Mouse (Mus musculus): ENCODE measurements around the gene Avpi1.

The Avpi1 gene

DNA sequence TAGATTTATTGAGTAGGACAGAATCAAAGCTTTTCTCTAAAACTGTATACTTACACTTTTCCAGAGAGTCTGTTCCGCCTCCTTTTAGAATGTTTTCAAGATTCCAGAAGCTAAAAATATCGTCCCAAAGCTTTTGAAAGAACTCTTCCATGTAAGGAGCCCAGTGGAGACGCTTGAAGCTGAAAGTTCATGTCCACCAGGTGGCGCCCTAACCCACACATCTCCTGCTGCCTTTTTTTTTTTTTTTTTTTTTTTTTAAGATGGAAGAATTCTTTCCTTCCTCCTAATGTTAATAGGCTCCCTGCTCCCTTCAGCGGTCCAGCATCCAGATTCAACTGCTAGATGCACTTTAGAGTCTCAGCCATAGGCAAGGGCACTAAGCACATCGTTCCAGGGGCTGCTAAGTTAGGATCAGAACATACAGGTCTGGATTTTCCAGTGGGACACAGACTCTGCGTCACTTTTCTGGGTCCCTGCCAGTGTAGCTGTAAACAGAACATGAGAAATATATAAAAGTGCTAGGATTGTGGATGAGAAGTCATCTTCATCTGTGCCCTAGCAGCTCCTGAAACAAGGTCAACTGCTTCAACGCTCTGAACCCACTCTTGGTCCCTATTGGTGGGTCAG, 15.8 kb upstream of the Avpi1 start:
- DNase-seq: peak; percentile 89 to 90

DNA sequence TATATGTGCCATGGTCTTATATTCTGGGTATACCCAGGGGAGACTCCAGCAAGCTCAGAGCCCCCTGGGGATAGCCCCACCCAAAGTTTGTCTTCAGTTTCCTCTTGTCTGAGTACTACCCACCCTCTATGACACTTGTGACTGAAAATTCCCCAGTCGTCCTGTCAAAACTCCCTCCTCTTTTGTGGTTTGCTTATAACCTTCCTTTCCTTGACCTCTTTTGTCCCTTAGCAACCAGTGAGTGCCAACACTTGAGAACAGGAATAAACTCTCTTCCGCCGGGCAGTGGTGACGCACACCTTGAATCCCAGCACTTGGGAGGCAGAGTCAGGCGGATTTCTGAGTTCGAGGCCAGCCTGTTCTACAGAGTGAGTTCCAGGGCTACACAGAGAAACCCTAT, 15.2 kb upstream of the Avpi1 start:
- peak in 1 of 2 experiments; percentile 51 for DNase-seq

DNA sequence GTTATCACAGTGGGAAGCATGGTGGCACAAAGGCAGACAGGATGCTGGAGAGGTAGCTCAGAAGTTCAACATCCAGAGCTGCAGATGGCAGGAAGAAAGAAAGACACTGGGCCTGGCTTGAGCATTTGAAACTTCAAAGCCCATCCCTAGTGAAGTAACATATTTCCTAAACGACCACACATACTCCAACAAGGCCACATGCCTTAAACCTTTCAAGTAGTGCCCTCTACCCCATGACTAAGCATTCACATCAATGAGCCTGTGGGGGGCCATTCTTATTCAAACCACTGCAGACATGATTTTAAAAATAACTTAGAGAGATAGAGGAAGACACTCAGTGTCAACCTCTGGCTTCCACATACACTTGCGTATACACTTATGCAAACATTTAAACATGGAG, 13.9 kb upstream of the Avpi1 start:
- DNase-seq: no peak

DNA sequence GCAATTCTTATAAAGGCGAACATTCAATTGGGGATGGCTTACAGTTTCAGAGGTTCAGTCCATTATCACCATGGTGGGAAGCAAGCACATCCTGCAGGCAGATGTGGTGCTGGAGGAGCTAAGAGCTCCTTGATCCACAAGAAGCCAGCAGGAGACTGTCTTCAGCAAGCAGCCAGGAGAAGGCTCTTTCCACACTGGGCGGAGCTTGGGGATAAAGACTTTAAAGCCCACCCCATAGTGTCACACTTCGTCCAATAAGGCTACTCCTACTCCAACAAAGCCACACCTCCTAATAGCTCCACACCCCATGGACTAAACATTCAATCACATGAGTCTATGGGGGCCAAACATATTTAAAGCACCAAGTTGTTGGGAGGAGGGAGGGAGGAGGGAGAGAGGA, 13.1 kb upstream of the Avpi1 start:
- no peak for DNase-seq

DNA sequence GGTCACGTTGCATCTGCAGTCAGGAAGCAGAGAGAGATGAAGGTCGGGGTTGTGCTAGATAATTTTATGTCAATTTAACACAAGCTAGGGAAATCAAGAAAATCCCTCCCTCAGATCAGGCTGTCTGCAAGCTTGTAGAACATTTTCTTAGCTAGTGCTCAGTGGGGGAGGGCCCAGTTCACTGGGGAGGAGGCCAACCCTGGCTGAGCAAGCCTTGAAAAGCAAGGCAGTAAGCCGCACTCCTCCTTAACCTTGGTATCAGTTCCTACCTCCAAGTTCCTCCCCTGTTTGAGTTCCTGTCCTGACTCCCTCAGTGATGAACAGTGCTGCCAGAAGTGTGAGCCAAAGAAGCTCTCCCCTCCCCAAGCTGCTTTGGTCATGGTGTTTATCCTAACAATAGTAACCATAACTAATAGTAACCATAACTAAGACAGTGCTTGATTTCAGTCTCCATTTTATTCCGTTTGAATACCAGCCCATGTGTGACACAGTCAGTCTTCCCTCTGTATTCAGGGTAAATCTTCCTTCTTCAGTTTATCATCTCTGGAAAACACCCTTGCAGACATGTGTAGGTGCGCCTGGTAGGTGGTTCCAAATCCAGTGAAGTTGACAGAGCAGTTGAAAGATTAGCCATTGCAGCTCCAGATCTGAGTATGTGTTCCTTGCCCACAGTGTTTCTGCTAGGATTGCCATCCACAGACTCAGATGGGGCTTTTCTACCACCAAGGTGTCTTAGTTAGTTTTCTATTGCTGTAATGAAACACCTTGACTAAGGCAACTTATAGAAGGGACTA, 11.1 kb upstream of the Avpi1 start:
- DNase-seq: no peak

DNA sequence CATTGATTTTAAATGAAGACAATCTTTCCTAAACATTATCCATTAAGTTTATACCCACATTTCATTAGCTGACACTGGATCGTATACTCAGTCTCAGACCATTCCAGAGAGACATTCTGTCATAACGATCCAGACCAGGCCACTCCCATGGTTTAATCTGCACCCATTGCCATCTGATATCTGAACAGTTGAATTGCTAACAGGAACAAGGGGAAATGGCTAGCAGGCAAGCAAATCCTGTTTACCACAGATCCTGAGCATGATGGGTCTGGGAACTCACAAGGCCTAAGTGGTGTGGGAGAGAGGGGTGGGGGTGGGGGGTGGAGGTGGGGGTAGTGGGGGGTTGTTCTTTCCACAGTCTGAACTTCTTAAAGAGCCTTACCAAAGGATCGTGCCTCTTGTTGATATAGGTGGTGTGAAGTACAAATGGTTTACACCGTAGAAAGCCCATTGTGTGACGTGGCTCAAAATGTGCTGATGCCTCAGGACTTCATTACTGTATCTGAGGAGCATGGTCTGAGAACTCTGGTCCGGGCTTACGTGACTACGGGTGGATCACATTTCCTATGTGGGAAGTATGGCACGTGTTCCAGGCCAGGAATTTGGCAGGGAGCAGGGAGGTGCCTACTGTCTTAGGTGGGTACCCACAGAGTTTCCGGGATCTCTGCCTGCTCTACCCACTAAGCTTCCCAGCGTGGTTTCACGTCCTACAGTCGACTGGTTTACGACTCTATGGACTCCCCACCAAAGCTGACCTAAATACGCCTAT, 9.8 kb upstream of the Avpi1 start:
- no peak for DNase-seq

DNA sequence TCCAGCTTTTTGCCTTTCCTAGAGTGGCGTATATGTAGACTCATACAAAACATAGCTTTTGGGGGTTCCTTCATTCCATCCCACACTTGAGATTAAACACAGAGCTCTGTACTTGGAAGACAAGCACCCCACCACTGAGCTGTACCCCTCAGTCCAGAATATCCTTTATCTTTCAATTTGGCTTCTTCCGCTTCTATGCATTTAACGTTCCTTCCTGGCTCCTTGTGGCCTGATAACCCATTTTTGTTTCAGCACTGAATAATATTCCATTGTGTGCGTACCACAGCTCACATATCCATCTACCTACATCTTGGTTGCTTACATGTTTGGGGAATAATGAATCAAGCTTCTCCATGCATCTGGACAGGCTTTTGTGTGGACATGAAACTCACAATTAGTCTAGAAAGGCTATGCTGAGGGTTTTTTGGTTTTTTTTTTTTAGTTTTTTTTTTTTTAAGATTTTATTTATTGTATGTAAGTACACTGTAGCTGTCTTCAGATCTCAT, 8.4 kb upstream of the Avpi1 start:
- no peak for DNase-seq

DNA sequence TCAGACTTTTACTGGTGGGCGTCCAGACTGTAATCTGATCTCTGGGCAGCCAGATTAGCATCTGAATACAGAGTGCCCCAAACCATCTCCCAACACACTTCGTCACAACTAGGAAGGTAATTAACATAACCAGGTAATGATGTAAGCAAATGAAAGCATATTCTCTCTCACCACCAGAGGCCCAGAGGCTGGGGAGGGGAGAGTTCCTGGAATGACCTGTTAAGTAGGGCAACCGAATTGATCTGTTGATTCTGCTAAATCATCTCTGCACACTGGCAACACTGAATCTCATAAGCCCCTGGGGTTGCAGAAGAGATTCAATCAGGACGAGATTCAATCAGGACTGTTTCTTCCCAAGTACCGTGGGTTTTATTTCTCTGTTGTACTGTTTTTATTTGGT, 7.3 kb upstream of the Avpi1 start:
- DNase-seq: no peak

DNA sequence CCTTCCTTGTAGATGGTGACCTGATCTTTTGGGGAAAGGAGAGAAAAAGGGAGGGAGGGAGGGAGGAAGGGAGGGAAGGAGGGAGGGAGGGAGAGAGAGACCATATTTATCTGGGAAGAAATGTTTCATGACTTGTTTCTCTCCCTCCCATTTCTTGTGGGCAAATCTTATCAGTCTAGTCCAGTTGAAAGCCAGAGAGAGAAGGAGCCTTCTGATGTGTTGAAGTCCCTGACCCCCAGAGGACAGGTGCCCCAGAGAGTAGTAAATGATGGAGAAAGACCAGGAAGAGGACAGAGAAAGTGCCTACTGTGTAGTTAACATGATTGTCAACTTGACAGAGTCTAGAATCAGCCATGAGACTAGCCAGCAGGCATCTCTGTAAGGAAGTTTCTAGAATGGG, 6.2 kb upstream of the Avpi1 start:
- no peak for DNase-seq

DNA sequence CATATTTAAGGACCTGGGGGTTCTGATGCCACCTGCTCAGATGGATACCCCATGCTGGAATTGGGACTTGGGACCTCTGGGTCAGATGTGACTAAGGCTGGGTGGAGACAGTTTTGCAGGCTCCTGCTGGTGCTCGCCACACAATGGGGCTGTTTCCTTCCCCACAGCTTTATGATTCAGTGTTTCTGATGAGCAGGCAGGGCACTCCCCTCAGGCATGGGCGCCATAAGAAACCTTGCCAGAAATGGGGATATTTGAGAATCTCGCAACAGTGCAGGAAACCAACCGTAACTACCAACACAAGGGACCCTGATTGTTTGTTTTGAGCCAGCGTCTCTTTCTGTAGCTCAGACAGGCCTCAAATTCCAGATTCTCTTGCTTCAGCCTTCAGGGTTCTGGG, 2.2 kb upstream of the Avpi1 start:
- DNase-seq: peak in 1 of 2 experiments; percentile 41

DNA sequence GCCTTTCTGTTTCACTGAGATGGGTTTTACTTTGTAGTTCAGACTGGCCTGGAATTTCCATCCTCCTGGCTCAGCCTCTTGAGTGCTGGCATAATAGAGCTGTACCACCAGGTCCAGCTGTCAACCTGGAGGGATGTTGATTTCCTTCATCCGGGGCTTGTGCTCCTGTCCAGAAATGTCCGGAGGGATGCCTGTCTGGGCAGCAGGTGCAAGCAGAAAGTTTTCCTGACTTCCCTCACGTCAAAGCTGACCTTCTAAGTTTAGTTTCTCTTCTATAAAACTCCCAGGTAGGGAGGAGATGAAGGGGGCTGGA, 1.4 kb upstream of the Avpi1 start:
- no peak for DNase-seq

DNA sequence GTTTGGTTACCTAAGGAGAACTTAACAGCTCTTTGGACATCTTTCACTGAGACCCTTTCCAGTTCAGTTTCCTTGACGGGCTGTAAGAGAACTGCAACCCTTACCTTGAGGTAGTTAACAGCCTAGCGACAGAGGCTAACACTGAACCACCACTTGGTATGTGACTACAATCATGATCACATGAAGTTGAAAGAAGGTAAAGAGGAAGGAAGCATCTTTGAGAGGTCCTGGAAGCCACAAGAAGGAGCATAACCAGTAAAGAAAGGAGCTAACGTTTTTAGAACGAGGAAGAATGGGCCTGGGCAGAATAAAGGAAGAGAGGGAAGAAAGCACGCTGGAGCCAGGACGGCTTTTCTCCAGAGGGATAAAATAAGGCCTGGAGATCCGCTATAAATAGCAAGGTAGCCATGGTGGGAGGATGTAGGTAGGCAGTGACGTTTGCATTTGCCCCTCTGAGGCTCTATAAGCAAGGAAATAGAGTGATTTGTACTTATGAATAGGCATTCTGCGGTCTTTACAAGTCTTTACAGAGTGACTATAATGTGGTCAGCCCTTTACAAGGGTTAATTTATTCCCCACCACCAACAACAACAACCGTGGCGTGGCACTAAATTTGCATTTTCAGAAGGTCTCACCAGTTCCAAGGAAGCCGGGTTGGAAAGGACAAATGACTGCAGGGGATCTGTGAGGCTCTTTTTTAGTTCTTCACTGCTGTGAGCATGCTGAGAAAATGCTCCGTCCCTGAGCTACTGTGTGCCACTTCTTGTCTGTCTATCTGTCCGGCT, 842 bp upstream of the Avpi1 start:
- no peak for DNase-seq

DNA sequence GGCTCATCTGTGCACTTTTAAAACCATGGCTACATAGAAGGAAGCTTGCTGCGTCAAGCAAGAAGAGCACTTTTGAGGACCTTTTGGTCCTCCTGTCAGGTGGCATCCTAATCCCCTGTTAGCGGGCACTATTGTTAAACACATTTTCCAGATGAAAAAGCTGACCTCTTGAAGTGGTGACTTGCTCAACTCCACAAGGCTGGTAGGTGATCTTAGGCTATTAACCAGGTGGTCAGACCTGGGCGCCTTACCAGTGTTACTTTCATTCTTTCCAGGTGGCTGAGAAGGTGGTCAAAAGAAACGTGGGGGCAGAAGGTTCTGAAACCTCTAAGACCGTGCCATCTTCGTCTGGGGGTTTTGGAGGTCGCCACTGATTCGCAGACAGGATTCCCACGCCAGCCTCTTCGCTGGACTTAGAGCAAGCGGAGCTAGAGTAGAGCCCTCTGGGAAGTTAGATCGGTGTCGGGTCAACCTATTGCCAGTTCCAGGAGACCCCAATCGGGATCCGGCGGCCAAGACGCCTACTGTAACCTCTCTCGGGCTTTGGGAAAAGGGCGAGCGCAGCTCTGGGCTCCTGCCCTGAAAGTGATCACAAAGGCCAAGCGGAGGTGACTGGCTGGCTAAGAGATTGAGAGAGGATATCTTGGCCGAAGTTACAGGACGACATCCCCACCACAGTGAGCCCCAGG, 663 bp downstream of the Avpi1 start:
- DNase-seq: no peak

DNA sequence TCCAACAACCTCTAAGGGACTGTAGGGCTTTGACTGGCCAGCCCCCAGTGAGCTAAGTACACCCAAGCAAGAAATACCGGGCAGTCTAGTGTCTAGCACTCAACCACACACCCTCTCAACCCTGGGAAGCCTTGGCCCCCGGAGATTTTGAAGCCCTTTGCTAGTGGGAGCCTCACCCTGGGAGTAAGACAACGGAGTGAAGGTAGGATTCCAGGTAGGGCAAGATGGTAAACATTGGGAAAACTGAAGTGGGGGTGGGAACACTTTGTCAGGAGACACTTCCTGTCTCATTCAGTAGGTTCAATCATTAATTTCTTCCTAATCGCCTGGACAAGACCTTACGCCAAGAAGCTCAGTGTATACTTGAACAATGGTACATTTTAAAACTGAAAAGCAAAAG, 1.8 kb downstream of the Avpi1 start:
- peak in 1 of 2 experiments; percentile 60 for DNase-seq

DNA sequence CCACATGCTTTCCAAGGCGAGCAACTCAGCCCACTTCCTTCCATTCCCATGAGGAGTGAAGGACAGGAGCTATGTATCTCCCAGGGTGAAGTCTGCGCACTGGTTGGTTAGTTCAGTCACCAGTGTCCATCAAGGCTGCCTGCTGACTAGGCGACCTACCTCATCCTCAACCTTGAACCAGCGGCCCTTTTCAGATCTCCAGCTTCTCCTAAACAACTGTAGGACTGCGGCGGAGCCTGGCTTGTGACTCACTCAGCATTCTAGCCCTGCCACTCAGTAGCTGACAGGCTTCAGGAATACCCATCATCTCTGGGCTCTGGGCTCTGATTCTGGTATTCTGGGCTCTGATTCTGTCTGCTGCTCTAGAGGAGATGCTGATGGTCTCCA, 2.6 kb downstream of the Avpi1 start:
- no peak for DNase-seq

DNA sequence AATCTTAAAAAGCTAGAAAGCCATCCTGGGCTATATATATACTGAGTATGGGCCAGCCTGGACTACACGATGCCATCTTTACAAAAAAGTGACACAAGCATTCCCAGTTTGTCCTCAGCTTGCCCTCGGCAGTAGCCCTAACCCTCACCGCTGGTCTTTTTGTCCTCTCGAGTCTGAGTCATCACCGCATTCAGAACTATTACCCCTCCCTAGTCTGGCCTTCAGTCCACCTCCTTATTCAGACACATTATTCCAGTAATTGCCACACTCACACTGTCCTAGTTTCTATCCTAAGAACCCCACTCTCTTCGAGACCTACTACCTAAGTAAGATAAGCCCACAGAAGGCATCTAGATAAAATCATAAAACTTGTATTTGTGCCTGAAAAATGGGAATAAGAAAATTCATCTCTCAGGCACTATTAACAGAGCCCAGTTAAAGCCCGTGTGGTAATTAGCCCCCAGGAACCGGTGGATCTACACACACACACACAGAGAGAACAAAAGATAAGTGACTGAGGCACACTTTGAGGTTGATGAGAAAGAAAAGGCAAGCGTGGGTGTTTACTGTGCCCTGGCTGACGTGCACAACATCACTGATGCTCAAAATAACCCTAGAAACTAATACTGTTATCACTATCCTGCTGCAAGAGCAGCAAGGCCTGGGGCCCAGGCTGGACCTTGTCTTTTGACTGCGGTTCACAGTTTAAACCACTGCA, 3.2 kb downstream of the Avpi1 start:
- no peak for DNase-seq

DNA sequence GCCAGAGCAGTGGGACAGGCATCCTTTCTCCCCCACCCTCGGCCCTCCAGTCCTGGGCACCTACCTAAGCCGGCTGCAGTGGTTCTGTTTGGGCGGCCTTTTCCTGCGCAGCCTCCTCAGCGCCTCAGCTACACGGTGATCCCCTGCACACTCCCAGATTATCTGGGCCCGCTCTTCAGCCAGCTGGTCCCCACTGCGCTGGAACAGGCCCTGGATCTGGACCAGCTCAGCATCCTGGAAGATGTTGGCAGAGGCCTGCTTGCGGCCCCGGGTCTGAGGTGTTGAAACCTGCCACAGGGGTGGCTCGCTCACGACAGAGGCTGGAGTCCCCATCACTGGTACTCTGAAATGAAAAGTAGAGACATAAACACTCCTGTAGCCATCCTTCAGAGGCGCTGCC, 4.2 kb downstream of the Avpi1 start:
- DNase-seq: no peak

DNA sequence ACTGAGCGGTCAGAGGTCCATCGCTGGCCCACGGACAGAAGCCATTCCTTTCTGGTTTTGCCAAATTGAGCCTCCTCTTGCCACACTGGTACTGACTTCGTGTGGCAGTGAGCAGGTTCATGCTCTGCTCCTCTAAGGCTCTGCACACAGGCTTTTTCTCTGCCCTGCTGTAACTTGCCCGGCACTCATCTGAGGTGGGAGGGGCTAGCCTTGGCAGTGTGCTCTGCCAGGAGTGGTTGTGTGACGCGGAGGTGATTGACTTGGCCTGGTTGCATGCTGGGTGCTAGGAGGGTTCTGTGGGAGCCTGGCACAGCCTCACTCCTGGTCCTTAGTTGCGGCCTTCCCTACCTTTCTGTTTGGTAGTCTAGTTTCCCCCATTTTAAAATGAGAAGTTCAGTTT, 8.4 kb downstream of the Avpi1 start:
- DNase-seq: no peak

DNA sequence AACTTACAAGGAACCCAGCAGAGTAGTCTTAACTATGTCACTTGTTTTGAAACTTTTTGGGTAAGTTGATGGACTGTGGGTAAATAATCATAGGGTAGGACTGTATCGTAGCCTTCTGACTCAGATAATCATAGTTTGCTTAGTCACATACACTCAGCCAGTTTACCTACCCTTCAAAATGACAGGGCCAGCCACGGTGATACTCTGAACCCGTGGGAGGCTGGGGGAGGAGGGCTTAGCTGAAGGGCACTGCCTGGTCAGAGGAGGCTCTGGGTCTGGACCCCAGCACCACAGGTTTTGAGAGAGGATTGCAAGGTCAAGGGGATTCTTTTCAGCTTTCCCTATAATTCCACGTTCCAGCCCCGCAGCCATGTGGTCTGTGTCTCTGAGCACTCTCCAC, 10.3 kb downstream of the Avpi1 start:
- DNase-seq: no peak

DNA sequence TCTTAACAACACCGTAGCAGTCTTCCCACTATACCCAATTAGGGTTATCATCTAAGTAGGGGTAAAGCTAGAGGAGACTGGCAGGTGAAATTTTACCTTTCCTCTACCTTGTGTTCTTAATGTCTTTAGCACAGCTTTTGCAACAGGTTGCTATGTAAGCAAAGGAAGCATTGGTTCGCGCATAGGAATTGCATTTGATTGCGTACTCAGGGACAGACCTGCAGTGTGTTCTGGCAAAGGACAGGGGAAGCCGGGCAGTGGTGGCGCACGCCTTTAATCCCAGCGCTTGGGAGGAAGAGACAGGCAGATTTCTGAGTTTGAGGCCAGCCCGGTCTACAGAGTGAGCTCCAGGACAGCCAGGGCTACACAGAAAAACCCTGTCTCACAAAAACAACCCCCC, 10.7 kb downstream of the Avpi1 start:
- no peak for DNase-seq

DNA sequence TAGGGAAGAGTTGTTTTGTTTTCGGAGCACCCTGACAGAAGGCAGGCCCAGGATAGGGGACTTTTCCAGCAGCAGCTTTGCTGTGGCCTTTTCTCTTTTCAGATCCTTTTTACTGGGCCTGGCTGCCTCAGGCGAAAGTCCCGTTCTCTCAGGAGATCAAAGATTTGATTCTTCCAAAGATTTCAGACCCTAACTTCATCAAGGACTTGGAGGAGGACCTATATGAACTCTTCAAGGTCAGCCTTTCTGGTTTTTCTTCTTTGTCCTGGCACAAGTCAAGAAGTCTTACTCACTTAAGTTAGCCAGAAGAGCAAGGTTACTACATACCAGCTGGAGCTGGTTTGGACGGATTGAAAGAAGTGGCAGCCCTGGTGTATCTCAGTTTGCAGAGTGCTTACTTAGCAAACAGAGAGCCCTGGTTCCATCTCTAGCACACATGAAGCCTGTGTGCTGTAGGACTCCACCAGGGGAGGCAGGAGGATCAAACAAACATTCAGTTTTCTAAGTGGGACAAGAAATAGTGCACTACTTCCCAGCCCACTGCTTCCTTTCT, 13.0 kb downstream of the Avpi1 start:
- peak in 1 of 2 experiments; percentile 42 for DNase-seq

DNA sequence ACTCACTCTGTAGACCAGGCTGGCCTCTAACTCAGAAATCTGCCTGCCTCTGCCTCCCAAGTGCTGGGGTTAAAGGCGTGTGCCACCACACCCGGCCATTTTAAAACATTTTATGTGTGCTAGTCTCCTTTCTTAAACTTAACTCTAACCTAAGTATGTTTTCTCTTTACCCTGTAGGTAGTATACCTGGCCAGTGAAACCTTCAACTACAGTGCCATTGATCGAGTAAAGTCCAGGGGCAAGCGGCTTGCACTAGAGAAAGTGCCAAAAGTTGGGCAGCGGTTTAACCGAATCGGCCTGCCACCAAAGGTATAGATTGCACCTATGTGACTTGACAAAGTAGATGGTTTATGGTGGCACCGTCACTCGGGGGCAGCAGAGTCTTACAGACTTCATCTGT, 24.2 kb downstream of the Avpi1 start:
- no peak for DNase-seq
